Mouse (Mus musculus) lung, adult 18-20 months (tissue): ENCODE results near the gene Neurl2.
"Not testable (repeated sequence)": the region's sequence is repeated elsewhere in the genome, so short reads cannot be mapped to it uniquely, and the experiment has no call there.

Experiments
- DNase-seq, 2 experiments: peaks; one replicate each; pipeline ENCODE4 v3.0.0; 2022; ENCODE audit warnings: mixed read lengths in 2 of 2

Neurl2 gene

GRCm38 (mm10) chr2:164857842-164858553, 24.7 kb upstream of the Neurl2 start:
- DNase-seq = no peak

- DNase-seq = peak; percentile 72 to 81
Measured at GRCm38 (mm10) chr2:164857101-164857821, 24.0 kb upstream of the Neurl2 start, which contains the start of gene Pltp. Pltp (minus strand) TSS chr2:164857711.

GRCm38 (mm10) chr2:164856309-164857100, 23.2 kb upstream of the Neurl2 start:
- peak in 1 of 2 experiments; percentile 40 for DNase-seq

GRCm38 (mm10) chr2:164855572-164855971, 22.3 kb upstream of the Neurl2 start:
- not testable (repeated sequence) for DNase-seq

GRCm38 (mm10) chr2:164850061-164850460, 16.8 kb upstream of the Neurl2 start:
- no peak for DNase-seq

GRCm38 (mm10) chr2:164845782-164846181, 12.5 kb upstream of the Neurl2 start:
- DNase-seq = no peak

- no peak for DNase-seq
Measured at GRCm38 (mm10) chr2:164835164-164835563, 1.9 kb upstream of the Neurl2 start.

- DNase-seq = peak in 1 of 2 experiments; percentile 37
Measured at GRCm38 (mm10) chr2:164834531-164834930, 1.3 kb upstream of the Neurl2 start.

- peak; percentile 79 to 84 for DNase-seq
Measured at GRCm38 (mm10) chr2:164832748-164833301, 431 bp downstream of the Neurl2 start, which contains the start of gene Ctsa. Ctsa (plus strand) TSS chr2:164832873.

- DNase-seq = no peak
Measured at GRCm38 (mm10) chr2:164832032-164832747, 1.1 kb downstream of the Neurl2 start.

- no peak for DNase-seq
Measured at GRCm38 (mm10) chr2:164831029-164831428, 2.2 kb downstream of the Neurl2 start.

GRCm38 (mm10) chr2:164829090-164829489, 4.2 kb downstream of the Neurl2 start:
- no peak for DNase-seq

- DNase-seq = no peak
Measured at GRCm38 (mm10) chr2:164828437-164828836, 4.8 kb downstream of the Neurl2 start, which contains the start of gene Spata25. Spata25 (minus strand) TSS chr2:164828537.

- no peak for DNase-seq
Measured at GRCm38 (mm10) chr2:164827146-164827850, 6.0 kb downstream of the Neurl2 start.

- no peak for DNase-seq
Measured at GRCm38 (mm10) chr2:164825521-164825920, 7.7 kb downstream of the Neurl2 start.

GRCm38 (mm10) chr2:164823969-164824368, 9.3 kb downstream of the Neurl2 start:
- DNase-seq = no peak

- peak in 1 of 2 experiments; percentile 35 for DNase-seq
Measured at GRCm38 (mm10) chr2:164823181-164823585, 10.1 kb downstream of the Neurl2 start.

- peak; percentile 99 for DNase-seq
Measured at GRCm38 (mm10) chr2:164822636-164823165, 10.6 kb downstream of the Neurl2 start, which contains the start of gene Zswim1. Zswim1 (plus strand) TSS chr2:164822686.

GRCm38 (mm10) chr2:164821060-164821459, 12.2 kb downstream of the Neurl2 start:
- no peak for DNase-seq

GRCm38 (mm10) chr2:164817703-164818102, 15.6 kb downstream of the Neurl2 start:
- peak in 1 of 2 experiments; percentile 29 for DNase-seq

- no peak for DNase-seq
Measured at GRCm38 (mm10) chr2:164817206-164817605, 16.1 kb downstream of the Neurl2 start.
